ENCODE assay signal across 8 mouse cellular contexts in genomic region chr14:76698718-76699402, GRCm38 (mm10).
DNase-seq lines count a peak whose midpoint lies in the region; ATAC-seq lines count a peak whose summit lies in the region.

No protein-coding gene starts in this region.

- H3K27me3 ChIP-seq in lung, embryonic 15.5 days = no peaks in the 10 kb centered on the region
- H3K27me3 ChIP-seq in embryonic facial prominence, embryonic 10.5 days (replicated peaks; ENCODE audit: low read depth, poor library complexity, severe bottlenecking) = no peaks in the 10 kb centered on the region
- H3K27me3 ChIP-seq in kidney, embryonic 15.5 days = no peaks in the 10 kb centered on the region
- H3K27me3 ChIP-seq in stomach, embryonic 14.5 days (ENCODE audit: control insufficient read depth, insufficient read depth, low read length) = no peaks in the 10 kb centered on the region

- peak; percentile 10; the same call in 1 of the 2 replicates for ATAC-seq in lung, embryonic 15.5 days (ENCODE audit: borderline replicate concordance, extremely low read depth, low FRiP score, low TSS enrichment)
- ATAC-seq in kidney, embryonic 15.5 days (replicated peaks; ENCODE audit: low FRiP score) = peak; percentile 75
- peak; percentile 57 for ATAC-seq in stomach, embryonic 14.5 days (ENCODE audit: insufficient number of reproducible peaks, insufficient read depth, low FRiP score, low read depth)
- no peak for ATAC-seq in granulocyte monocyte progenitor cell, adult 5-6 weeks (replicated peaks; ENCODE audit: poor library complexity, severe bottlenecking)

- no peak overlapping the region for H3K4me3 ChIP-seq in lung, embryonic 15.5 days
- no peak overlapping the region for H3K4me3 ChIP-seq in embryonic facial prominence, embryonic 10.5 days
- no peak overlapping the region for H3K4me3 ChIP-seq in kidney, embryonic 15.5 days (replicated peaks)
- no peak overlapping the region for H3K4me3 ChIP-seq in stomach, embryonic 14.5 days (ENCODE audit: low read depth, low read length)

- DNase-seq in lung, postnatal 10 days = no peak
- DNase-seq in embryonic facial prominence, embryonic 10.5 days (ENCODE audit: low spot score) = peak; percentile 76
- DNase-seq in gastrocnemius, postnatal 4 days (ENCODE audit: low spot score in 2 of 2) = no peak
- DNase-seq in MN1 (ENCODE audit: low spot score) = no peak

- no peak overlapping the region for H3K9ac ChIP-seq in lung, embryonic 15.5 days
- H3K9ac ChIP-seq in kidney, embryonic 15.5 days = no peak overlapping the region
- H3K9ac ChIP-seq in stomach, embryonic 14.5 days (replicated peaks; ENCODE audit: low read depth, low read length) = no peak overlapping the region

- H3K36me3 ChIP-seq in lung, embryonic 15.5 days = no peaks in the 10 kb centered on the region
- no peaks in the 10 kb centered on the region for H3K36me3 ChIP-seq in embryonic facial prominence, embryonic 10.5 days (replicated peaks)
- no peaks in the 10 kb centered on the region for H3K36me3 ChIP-seq in kidney, embryonic 15.5 days
- no peaks in the 10 kb centered on the region for H3K36me3 ChIP-seq in stomach, embryonic 14.5 days (ENCODE audit: control insufficient read depth, insufficient read depth, low read length)

- peak overlapping the region; percentile 46 for H3K27ac ChIP-seq in lung, embryonic 15.5 days
- H3K27ac ChIP-seq in embryonic facial prominence, embryonic 10.5 days (replicated peaks) = peak overlapping the region; percentile 79
- peak overlapping the region; percentile 91 for H3K27ac ChIP-seq in kidney, embryonic 15.5 days
- peak overlapping the region; percentile 63 for H3K27ac ChIP-seq in stomach, embryonic 14.5 days (ENCODE audit: low read length)

- 27% methylated on average over 4 of the region's 4 CpGs for WGBS in lung, embryonic 15.5 days
- 30% methylated on average over 4 of the region's 4 CpGs for WGBS in embryonic facial prominence, embryonic 10.5 days
- WGBS in kidney, embryonic 15.5 days = 28% methylated on average over 4 of the region's 4 CpGs
- 30% methylated on average over 4 of the region's 4 CpGs for whole genome bisulfite sequencing in stomach, embryonic 14.5 days

- H3K4me2 ChIP-seq in lung, embryonic 15.5 days = no peak overlapping the region
- 0 out of 2 replicates have a peak overlapping the region, but pooled peaks have one; percentile 5 for H3K4me2 ChIP-seq in kidney, embryonic 15.5 days
- H3K4me2 ChIP-seq in stomach, embryonic 14.5 days (replicated peaks; ENCODE audit: low read depth, low read length) = no peak overlapping the region

- no peaks in the 10 kb centered on the region for H3K9me3 ChIP-seq in lung, embryonic 15.5 days
- no peaks in the 10 kb centered on the region for H3K9me3 ChIP-seq in embryonic facial prominence, embryonic 10.5 days
- no peaks in the 10 kb centered on the region for H3K9me3 ChIP-seq in kidney, embryonic 15.5 days (replicated peaks)
- H3K9me3 ChIP-seq in stomach, embryonic 14.5 days (ENCODE audit: control insufficient read depth, low read depth, low read length) = no peaks in the 10 kb centered on the region

- peaks cover 63% of the 10 kb centered on the region for H3K4me1 ChIP-seq in lung, embryonic 15.5 days
- peaks cover 69% of the 10 kb centered on the region for H3K4me1 ChIP-seq in embryonic facial prominence, embryonic 10.5 days
- H3K4me1 ChIP-seq in kidney, embryonic 15.5 days = peaks cover 77% of the 10 kb centered on the region
- peaks cover 24% of the 10 kb centered on the region for H3K4me1 ChIP-seq in stomach, embryonic 14.5 days (ENCODE audit: control insufficient read depth, insufficient read depth, low read length)
